Mouse (Mus musculus): ENCODE results near the gene Phf23. TPM values are rescaled to one million over a fixed set of nuclear protein-coding genes. Genes with fewer than 3 reads are reported as not detected.
"Not testable (repeated sequence)": the region's sequence is repeated elsewhere in the genome, so short reads cannot be mapped to it uniquely, and the experiment has no call there.

Gene Phf23
- polyA plus RNA-seq, 1 experiment: 75.6 TPM

GRCm38 (mm10) chr11:70015677-70016076, 20.1 kb downstream of the Phf23 start:
- no peak overlapping the region for H3K9ac ChIP-seq (ENCODE audit: low read depth, poor library complexity, severe bottlenecking)
- no peak overlapping the region for H3K27ac ChIP-seq (ENCODE audit: insufficient read depth, low read length)
- H3K4me3 ChIP-seq (ENCODE audit: low read depth, low read length): no peak overlapping the region
- H3K36me3 ChIP-seq (ENCODE audit: control insufficient read depth, insufficient read depth, low read length, poor library complexity, severe bottlenecking): peaks cover 17% of the 10 kb centered on the region
- H3K27me3 ChIP-seq (ENCODE audit: control insufficient read depth, insufficient read depth, low read length, poor library complexity, severe bottlenecking): no peaks in the 10 kb centered on the region
- no peaks in the 10 kb centered on the region for H3K9me3 ChIP-seq (replicated peaks; ENCODE audit: control insufficient read depth, insufficient read depth, low read length, poor library complexity, severe bottlenecking)
- H3K4me1 ChIP-seq (ENCODE audit: control insufficient read depth, insufficient read depth, low read length): no peaks in the 10 kb centered on the region
- TF ChIP-seq CTCF (IDR thresholded peaks at IDR 0.05; ENCODE audit: low read depth, low read length) (no peak), EP300 (IDR thresholded peaks at IDR 0.05; ENCODE audit: insufficient read depth, low read depth, low read length) (no peak), POLR2A (IDR thresholded peaks at IDR 0.05; ENCODE audit: insufficient read depth, low read length) (no peak)

DNA sequence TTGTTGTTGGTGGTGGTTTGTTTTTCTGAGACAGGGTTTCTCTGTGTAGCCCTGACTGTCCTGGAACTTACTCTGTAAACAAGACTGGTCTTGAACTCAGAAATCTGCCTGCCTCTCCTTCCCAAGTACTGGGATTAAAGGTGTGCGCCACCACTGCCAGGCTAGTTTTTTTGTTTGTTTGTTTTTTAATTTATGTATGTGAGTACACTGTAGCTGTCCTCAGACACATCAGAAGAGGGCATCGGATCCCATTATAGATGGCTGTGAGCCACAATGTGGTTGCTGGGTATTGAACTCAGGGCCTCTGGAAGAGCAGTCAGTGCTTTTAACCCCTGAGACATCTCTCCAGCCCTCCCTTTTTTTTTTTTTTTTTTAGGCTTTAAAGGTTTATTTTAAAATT, 20.6 kb downstream of the Phf23 start:
- not testable (repeated sequence) for H3K4me3 ChIP-seq (ENCODE audit: low read depth, low read length); H3K4me1 ChIP-seq (ENCODE audit: control insufficient read depth, insufficient read depth, low read length); H3K9me3 ChIP-seq (replicated peaks; ENCODE audit: control insufficient read depth, insufficient read depth, low read length, poor library complexity, severe bottlenecking); H3K9ac ChIP-seq (ENCODE audit: low read depth, poor library complexity, severe bottlenecking); H3K27me3 ChIP-seq (ENCODE audit: control insufficient read depth, insufficient read depth, low read length, poor library complexity, severe bottlenecking); H3K27ac ChIP-seq (ENCODE audit: insufficient read depth, low read length)
- peaks cover 12% of the 10 kb centered on the region for H3K36me3 ChIP-seq (ENCODE audit: control insufficient read depth, insufficient read depth, low read length, poor library complexity, severe bottlenecking)

- H3K4me3 ChIP-seq (ENCODE audit: low read depth, low read length): no peak within 1 kb of the TSS
- no peaks in the 10 kb centered on the region for H3K4me1 ChIP-seq (ENCODE audit: control insufficient read depth, insufficient read depth, low read length)
- TF ChIP-seq POLR2A (IDR thresholded peaks at IDR 0.05; ENCODE audit: insufficient read depth, low read length) (no peak), EP300 (IDR thresholded peaks at IDR 0.05; ENCODE audit: insufficient read depth, low read depth, low read length) (no peak), CTCF (IDR thresholded peaks at IDR 0.05; ENCODE audit: low read depth, low read length) (no peak)
- no peaks in the 10 kb centered on the region for H3K9me3 ChIP-seq (replicated peaks; ENCODE audit: control insufficient read depth, insufficient read depth, low read length, poor library complexity, severe bottlenecking)
- no peak within 1 kb of the TSS for H3K9ac ChIP-seq (ENCODE audit: low read depth, poor library complexity, severe bottlenecking)
- no peaks in the 10 kb centered on the region for H3K27me3 ChIP-seq (ENCODE audit: control insufficient read depth, insufficient read depth, low read length, poor library complexity, severe bottlenecking)
- H3K27ac ChIP-seq (ENCODE audit: insufficient read depth, low read length): no peak within 1 kb of the TSS
- peaks cover 8% of the 10 kb centered on the region for H3K36me3 ChIP-seq (ENCODE audit: control insufficient read depth, insufficient read depth, low read length, poor library complexity, severe bottlenecking)
Measured at GRCm38 (mm10) chr11:70016669-70017068, 21.1 kb downstream of the Phf23 start, which contains the start of gene Dlg4. TSS of gene Dlg4 (plus strand) at chr11:70016942.

DNA sequence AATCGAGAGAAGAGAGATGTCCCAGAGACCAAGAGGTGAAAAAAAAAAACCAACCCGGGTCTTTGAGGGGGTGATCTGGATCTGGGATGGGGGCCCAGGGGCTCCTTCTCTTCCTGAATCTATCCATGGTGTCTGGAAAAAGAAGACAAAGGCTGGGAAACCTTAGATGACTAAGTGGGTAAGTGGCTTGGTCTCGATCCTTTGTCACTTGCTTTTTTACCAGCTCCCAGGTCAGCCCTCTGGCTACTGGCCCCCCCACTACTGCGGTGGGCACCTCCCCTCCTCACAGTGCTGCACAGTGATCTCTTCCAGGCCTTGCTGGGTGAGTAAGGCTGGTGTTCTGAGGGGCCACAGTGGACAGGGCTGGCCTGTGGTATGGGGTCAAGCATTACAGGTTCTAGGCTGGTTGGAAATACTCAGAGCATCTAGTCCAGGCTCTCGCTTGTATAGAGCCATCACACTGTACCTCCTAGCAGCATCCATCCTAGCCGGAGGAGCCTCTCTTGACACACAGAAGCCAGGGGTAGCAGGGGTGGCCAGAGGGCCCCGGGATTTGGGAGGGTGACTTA, 21.7 kb downstream of the Phf23 start:
- no peaks in the 10 kb centered on the region for H3K9me3 ChIP-seq (replicated peaks; ENCODE audit: control insufficient read depth, insufficient read depth, low read length, poor library complexity, severe bottlenecking)
- no peaks in the 10 kb centered on the region for H3K4me1 ChIP-seq (ENCODE audit: control insufficient read depth, insufficient read depth, low read length)
- TF ChIP-seq POLR2A (IDR thresholded peaks at IDR 0.05; ENCODE audit: insufficient read depth, low read length) (no peak), EP300 (IDR thresholded peaks at IDR 0.05; ENCODE audit: insufficient read depth, low read depth, low read length) (no peak), CTCF (IDR thresholded peaks at IDR 0.05; ENCODE audit: low read depth, low read length) (no peak)
- no peak overlapping the region for H3K27ac ChIP-seq (ENCODE audit: insufficient read depth, low read length)
- H3K27me3 ChIP-seq (ENCODE audit: control insufficient read depth, insufficient read depth, low read length, poor library complexity, severe bottlenecking): no peaks in the 10 kb centered on the region
- H3K9ac ChIP-seq (ENCODE audit: low read depth, poor library complexity, severe bottlenecking): no peak overlapping the region
- peaks cover 2% of the 10 kb centered on the region; the same call in 1 of the 2 replicates for H3K36me3 ChIP-seq (ENCODE audit: control insufficient read depth, insufficient read depth, low read length, poor library complexity, severe bottlenecking)
- no peak overlapping the region for H3K4me3 ChIP-seq (ENCODE audit: low read depth, low read length)

DNA sequence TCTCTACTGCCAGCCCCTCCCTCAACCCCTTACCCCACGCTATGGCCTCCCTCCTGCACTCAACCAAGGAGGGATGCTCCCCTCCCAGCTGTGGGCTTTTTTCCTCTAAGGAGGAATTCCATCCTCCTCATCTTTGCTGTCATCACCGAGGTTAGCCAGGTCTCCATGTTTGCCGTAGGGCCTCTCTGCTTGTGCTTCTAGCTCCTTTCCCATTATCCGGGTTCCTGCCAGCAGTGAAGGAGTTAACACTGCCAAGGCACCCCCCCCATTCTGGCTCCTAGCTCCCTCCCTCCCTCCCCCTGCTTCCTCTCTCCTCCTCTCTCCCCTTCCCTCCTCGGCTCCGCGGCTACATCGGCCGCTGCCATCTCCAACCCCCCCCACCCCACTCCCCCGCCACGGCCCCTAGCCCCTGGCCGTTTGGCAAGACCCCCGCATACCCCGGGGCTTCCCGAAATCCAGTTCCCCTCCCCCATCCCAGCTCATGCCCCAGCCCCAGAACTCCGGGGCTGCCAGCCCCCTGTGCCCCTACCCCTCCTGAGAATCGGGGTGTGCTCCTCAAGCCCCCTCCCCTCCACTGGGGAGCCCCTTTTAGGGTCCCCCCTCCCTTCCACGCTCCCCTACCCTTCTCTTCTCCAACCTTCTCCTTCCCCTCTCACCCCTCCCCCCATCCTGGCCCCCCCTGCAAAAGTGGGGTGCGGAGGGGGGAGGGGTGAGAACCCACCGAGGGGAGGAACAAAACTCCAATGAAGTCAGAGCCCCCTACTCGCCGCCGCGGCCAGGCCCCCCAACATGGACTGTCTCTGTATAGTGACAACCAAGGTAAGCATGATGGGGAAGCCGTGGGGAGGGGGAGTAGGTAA, 22.8 kb downstream of the Phf23 start:
- Histone ChIP-seq H3K4me3 (ENCODE audit: low read depth, low read length) (peak overlapping the region; percentile 37), H3K27ac (ENCODE audit: insufficient read depth, low read length) (no peak overlapping the region), H3K4me1 (ENCODE audit: control insufficient read depth, insufficient read depth, low read length) (no peaks in the 10 kb centered on the region), H3K36me3 (ENCODE audit: control insufficient read depth, insufficient read depth, low read length, poor library complexity, severe bottlenecking) (no peaks in the 10 kb centered on the region), H3K27me3 (ENCODE audit: control insufficient read depth, insufficient read depth, low read length, poor library complexity, severe bottlenecking) (no peaks in the 10 kb centered on the region), H3K9me3 (replicated peaks; ENCODE audit: control insufficient read depth, insufficient read depth, low read length, poor library complexity, severe bottlenecking) (no peaks in the 10 kb centered on the region), H3K9ac (ENCODE audit: low read depth, poor library complexity, severe bottlenecking) (peak overlapping the region; percentile 86)
- TF ChIP-seq EP300 (IDR thresholded peaks at IDR 0.05; ENCODE audit: insufficient read depth, low read depth, low read length) (no peak), CTCF (IDR thresholded peaks at IDR 0.05; ENCODE audit: low read depth, low read length) (no peak), POLR2A (IDR thresholded peaks at IDR 0.05; ENCODE audit: insufficient read depth, low read length) (no peak)

DNA sequence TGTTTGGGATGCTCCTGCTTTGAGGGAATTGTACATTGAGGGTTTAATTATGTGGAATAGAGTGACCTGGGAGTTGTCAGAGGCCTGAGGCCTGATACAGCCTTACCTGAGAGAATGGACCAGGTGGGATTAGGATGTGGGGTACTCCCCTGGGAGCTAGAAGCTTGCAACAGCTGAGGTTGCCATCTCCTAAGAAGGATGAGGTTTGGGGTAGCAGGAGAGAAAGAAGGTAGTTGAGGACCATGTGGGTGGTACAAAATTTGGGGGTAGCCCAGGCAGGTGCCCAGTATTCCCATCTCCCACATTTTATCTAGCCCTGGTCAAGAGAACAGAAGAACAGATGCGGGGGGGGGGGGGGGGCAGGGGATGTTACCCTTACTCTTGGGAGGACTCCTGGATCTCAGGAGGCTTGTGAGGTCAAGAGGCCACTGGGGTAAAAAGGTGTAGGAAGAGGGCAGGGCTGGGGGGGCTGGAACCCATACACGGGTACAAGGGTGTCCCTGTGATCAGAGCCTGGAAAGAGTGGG, 24.0 kb downstream of the Phf23 start:
- H3K4me1 ChIP-seq (ENCODE audit: control insufficient read depth, insufficient read depth, low read length): no peaks in the 10 kb centered on the region
- H3K9ac ChIP-seq (ENCODE audit: low read depth, poor library complexity, severe bottlenecking): 0 out of 2 replicates have a peak overlapping the region, but pooled peaks have one; percentile 6
- H3K27ac ChIP-seq (ENCODE audit: insufficient read depth, low read length): no peak overlapping the region
- TF ChIP-seq EP300 (IDR thresholded peaks at IDR 0.05; ENCODE audit: insufficient read depth, low read depth, low read length): no peak
- no peak for TF ChIP-seq CTCF (IDR thresholded peaks at IDR 0.05; ENCODE audit: low read depth, low read length)
- no peak for TF ChIP-seq POLR2A (IDR thresholded peaks at IDR 0.05; ENCODE audit: insufficient read depth, low read length)
- no peaks in the 10 kb centered on the region for H3K27me3 ChIP-seq (ENCODE audit: control insufficient read depth, insufficient read depth, low read length, poor library complexity, severe bottlenecking)
- no peak overlapping the region for H3K4me3 ChIP-seq (ENCODE audit: low read depth, low read length)
- H3K36me3 ChIP-seq (ENCODE audit: control insufficient read depth, insufficient read depth, low read length, poor library complexity, severe bottlenecking): no peaks in the 10 kb centered on the region
- no peaks in the 10 kb centered on the region for H3K9me3 ChIP-seq (replicated peaks; ENCODE audit: control insufficient read depth, insufficient read depth, low read length, poor library complexity, severe bottlenecking)
